Mouse (Mus musculus): Measurements from ENCODE around the gene Atf6b. TPM values are rescaled to one million over a fixed set of nuclear protein-coding genes. Genes with fewer than 3 reads are reported as not detected.

Gene Atf6b
- polyA plus RNA-seq, 1 experiment from 2014 or later: 99.6 TPM

DNA sequence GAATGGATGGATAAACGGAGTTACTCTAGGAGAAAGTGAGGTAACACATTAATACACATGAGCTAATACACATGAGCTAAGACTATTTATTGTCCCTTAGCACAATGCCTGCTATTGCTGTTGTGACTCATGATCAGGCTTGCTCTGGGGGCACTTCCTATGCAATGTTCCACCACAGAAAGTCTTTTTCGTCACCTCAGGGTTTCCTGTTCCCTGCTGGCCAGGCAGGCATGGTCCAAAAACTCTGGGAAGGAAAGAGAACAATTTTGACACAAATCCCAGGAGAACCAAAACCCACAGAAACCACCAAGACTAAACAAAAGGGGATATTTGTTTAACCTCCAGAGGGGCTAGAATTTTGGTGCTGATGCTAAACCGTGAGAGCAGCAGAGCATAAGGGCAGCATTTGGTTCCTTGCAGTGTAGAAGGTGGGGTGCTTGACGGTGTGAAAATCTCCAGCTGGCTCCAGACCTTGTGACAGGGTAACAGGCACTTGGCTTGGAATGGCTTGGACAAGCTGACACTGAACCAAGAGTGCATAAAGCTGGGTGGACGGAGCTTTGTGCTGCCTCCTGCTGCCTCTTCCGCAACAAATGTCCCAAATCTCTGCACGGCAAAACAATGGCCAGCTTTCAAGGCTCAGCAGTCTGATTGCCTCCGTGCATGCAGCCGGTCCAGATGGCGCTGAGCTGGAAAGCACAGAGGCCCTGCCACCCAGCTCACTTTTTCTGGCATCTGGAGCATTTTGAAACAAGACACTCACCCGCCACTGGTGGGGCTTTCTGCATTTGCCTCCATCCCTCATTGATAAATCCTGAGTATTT lies 6.0 kb upstream of the Atf6b start:
- peak; percentile 33 for ATAC-seq (ENCODE audit: low FRiP score, low read depth)
- Histone ChIP-seq H3K9me3 (no peaks in the 10 kb centered on the region), H3K27me3 (peaks cover 7% of the 10 kb centered on the region; the same call in 1 of the 2 replicates), H3K4me1 (peaks cover 25% of the 10 kb centered on the region), H3K4me3 (no peak overlapping the region), H3K27ac (peak overlapping the region; percentile 77), H3K36me3 (no peaks in the 10 kb centered on the region), H3K4me2 (replicated peaks) (peak overlapping the region; percentile 38; the same call in 1 of the 2 replicates), H3K9ac (peak overlapping the region; percentile 51)
- 18% methylated on average over 11 of the region's 11 CpGs for WGBS

DNA sequence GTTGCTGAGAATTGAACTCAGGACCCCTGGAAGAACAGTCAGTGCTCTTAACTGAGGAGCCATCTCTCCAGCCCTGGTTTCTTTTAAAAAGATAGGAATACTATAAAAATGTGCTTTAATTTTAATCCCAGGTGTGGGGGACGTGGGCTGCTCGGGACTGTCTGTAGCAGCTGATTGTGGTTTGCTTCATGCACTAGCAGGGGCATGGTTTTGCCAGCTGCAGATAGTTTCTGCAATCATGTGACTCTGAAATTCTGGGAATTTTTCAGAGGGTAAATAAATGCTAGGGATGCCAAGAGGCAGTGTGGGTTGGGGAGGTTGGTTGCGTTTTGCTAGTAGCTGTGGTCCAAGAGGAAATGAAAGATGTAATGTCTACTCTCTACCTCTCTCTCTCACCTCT lies 5.0 kb upstream of the Atf6b start:
- no peak overlapping the region for H3K4me3 ChIP-seq
- no peak overlapping the region for H3K9ac ChIP-seq
- no peaks in the 10 kb centered on the region for H3K36me3 ChIP-seq
- H3K4me2 ChIP-seq (replicated peaks): no peak overlapping the region
- H3K27me3 ChIP-seq: peaks cover 2% of the 10 kb centered on the region; the same call in 1 of the 2 replicates
- WGBS: 66% methylated on average over 3 of the region's 3 CpGs
- peaks cover 32% of the 10 kb centered on the region for H3K4me1 ChIP-seq
- H3K27ac ChIP-seq: no peak overlapping the region
- H3K9me3 ChIP-seq: no peaks in the 10 kb centered on the region
- no peak for ATAC-seq (ENCODE audit: low FRiP score, low read depth)

DNA sequence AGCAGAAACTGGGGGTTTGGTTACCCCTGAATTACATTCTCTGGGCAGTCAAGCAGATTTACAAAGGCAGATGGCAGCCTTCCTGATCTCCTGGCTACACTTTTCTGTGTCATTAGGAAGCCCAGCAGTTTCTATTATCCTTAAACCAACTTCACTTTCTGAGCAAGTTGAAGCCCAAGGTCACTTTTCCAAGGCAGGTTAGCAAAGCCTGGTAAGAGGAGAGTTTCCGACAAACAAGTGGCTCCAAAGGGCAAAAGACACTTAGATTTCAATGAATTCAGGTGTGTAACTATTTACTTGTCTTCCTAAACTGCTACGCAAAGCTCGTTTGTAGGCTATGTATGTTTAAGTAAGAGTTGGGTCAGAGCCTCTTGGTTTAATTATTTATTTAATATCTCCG lies 3.6 kb upstream of the Atf6b start:
- Histone ChIP-seq H3K9ac (no peak overlapping the region), H3K36me3 (peaks cover under 1% of the 10 kb centered on the region; the same call in 1 of the 2 replicates), H3K9me3 (no peaks in the 10 kb centered on the region), H3K27ac (no peak overlapping the region), H3K27me3 (no peaks in the 10 kb centered on the region), H3K4me3 (no peak overlapping the region), H3K4me1 (peaks cover 41% of the 10 kb centered on the region), H3K4me2 (replicated peaks) (no peak overlapping the region)
- WGBS: 90% methylated on average over 4 of the region's 4 CpGs
- no peak for ATAC-seq (ENCODE audit: low FRiP score, low read depth)

DNA sequence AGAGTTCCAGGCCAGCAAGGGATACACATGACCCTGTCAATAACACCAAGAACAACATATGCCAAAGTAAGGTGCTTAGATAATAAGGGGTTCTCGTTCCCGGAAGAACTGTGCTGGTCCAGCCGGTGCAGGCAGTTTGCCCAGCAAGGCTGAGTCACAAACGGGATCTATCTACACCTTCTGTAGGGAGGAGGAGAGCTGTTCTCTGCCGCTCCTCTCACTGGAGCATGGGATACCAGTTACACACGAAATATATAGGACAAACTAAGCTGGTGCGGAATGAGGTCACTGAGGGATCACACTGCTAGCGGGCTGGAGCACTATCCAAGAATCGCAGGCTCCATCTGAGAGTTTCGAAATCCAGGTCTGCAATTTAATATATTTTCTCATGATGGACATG lies 3.0 kb upstream of the Atf6b start:
- Histone ChIP-seq H3K9me3 (no peaks in the 10 kb centered on the region), H3K4me1 (peaks cover 43% of the 10 kb centered on the region), H3K4me2 (replicated peaks) (no peak overlapping the region), H3K27ac (no peak overlapping the region), H3K36me3 (peaks cover 6% of the 10 kb centered on the region), H3K4me3 (no peak overlapping the region), H3K9ac (no peak overlapping the region), H3K27me3 (no peaks in the 10 kb centered on the region)
- ATAC-seq (ENCODE audit: low FRiP score, low read depth): no peak
- 84% methylated on average over 10 of the region's 10 CpGs for WGBS

DNA sequence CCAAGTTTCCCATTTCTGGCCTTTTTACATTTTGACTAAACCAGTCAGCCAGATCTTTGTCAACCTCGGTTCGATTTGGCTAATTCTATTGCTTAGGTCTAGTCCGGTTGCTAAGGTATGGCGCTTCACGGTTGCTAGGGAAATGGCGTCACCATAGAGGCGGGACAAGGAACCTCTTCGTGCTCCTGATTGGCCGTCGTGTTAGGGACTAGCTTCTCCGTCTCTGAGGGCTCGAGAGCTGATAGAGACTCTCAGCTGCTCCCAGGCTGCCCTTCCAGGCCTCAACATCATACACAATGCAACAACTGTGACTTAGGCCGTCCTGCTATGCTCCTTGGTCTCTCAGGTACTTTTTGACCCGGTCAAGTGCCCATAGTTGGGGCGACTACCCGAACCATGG lies 2.3 kb upstream of the Atf6b start, which contains the start of gene Fkbpl:
TSS of gene Fkbpl (plus strand) at position 157 of the 400 bp plus-strand sequence.
- H3K4me2 ChIP-seq (replicated peaks): peak within 1 kb of the TSS; percentile 81
- ATAC-seq (ENCODE audit: low FRiP score, low read depth): peak; percentile 80

DNA sequence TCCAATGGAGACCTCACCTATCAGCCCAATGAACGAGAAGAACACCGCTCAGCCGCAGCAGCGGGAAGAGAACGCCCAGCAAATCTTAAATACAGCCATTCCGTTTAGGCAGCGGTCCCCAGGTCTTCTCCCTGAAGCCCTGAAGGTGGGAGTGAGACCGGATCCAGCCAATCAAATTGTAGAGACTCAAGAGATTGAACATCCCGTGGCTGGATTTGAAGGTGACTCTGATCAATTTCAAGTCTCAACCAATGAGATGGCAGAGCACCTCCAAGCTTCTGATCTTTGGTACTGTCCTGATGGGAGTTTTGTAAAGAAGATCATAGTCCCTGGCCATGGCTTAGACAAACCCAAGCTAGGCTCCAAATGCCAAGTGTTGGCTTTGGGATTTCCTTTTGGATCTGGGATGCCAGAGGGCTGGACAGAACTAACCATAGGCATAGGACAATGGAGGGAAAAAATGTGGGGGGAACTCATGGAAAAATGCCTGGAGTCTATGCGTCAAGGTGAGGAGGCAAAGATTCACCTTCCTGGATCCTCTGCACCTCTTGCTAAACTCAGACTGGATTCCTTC lies 1.6 kb upstream of the Atf6b start:
- Histone ChIP-seq H3K9ac (peak overlapping the region; percentile 79), H3K9me3 (no peaks in the 10 kb centered on the region), H3K27ac (no peak overlapping the region), H3K36me3 (peaks cover 20% of the 10 kb centered on the region), H3K4me1 (peaks cover 41% of the 10 kb centered on the region), H3K4me2 (replicated peaks) (peak overlapping the region; percentile 81), H3K4me3 (peak overlapping the region; percentile 98), H3K27me3 (no peaks in the 10 kb centered on the region)
- ATAC-seq (ENCODE audit: low FRiP score, low read depth): no peak
- 50% methylated on average over 10 of the region's 10 CpGs for WGBS

More for the DNA sequence above, 2.3 kb upstream of the Atf6b start, which contains the start of gene Fkbpl:
- H3K27me3 ChIP-seq: no peaks in the 10 kb centered on the region
- peaks cover 13% of the 10 kb centered on the region for H3K36me3 ChIP-seq
- H3K9ac ChIP-seq: peak within 1 kb of the TSS; percentile 79
- WGBS: under 1% methylated on average over 16 of the region's 16 CpGs
- H3K4me3 ChIP-seq: peak within 1 kb of the TSS; percentile 98
- H3K9me3 ChIP-seq: no peaks in the 10 kb centered on the region
- peaks cover 43% of the 10 kb centered on the region for H3K4me1 ChIP-seq
- H3K27ac ChIP-seq: no peak within 1 kb of the TSS

DNA sequence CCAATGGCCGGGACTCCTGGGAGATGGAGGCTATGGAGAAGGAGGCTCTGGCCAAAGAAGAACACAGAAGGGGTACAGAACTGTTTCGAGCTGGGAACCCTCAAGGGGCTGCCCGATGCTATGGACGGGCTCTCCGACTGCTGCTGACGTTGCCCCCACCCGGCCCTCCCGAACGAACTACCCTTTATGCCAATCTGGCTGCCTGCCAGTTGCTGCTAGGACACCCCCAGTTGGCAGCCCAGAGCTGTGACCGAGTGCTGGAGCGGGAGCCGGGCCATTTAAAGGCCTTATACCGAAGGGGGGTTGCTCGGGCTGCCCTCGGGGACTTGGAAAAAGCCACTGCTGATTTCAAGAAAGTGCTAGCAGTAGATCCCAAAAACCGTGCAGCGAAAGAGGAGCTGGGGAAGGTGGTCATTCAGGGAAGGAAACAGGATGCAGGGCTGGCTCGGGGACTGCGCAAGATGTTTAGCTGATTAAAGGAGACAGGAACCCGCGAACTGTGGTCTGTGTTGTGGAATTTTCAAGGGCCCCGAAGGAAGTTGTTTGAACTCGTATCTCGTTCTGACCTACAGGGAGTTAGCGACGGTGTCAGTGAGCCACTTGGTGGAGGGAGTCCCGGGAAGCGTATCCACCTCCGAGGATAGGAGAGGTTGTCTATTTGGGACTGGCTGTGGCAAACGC lies 975 bp upstream of the Atf6b start:
- Histone ChIP-seq H3K27ac (no peak overlapping the region), H3K4me3 (peak overlapping the region; percentile 98), H3K4me1 (peaks cover 35% of the 10 kb centered on the region), H3K9me3 (no peaks in the 10 kb centered on the region), H3K27me3 (no peaks in the 10 kb centered on the region), H3K36me3 (peaks cover 27% of the 10 kb centered on the region), H3K9ac (no peak overlapping the region), H3K4me2 (replicated peaks) (peak overlapping the region; percentile 81)
- no peak for ATAC-seq (ENCODE audit: low FRiP score, low read depth)
- WGBS: 89% methylated on average over 30 of the region's 30 CpGs

DNA sequence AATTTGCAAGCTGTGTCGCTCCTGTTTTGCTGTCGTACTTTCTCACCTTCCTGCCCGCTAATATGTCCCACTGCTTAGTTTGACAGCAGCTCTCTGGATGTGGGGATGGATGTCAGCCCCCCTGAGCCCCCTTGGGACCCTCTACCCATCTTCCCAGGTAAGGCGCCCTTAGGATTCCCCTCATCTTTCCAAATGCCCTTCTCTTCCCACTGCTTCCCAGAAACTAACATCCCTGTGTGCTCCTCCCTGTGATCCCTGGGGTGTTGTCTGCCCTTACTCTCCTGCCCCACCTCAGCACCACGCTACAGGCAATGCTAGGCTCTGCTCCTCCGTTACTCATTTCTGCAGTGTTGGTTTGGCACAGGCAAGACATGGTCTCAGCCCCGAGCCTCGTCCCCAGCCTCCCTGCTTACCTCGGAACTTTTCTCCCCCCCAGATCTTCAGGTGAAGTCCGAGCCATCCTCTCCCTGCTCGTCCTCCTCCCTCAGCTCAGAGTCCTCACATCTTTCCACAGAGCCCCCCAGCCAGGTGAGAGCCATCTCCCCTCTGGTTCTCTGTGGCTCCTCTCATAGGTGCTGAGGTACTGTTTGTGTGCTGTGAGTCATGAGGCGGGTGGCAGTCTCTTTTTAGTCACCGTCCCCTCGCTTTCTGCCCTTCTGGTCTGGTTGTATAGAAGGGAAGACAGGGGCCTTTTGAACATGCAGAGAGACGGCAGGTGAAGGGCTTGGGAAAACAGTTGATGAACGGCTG lies 1.4 kb downstream of the Atf6b start:
- no peaks in the 10 kb centered on the region for H3K27me3 ChIP-seq
- 0 out of 2 replicates have a peak overlapping the region, but pooled peaks have one; percentile 89 for H3K9ac ChIP-seq
- 82% methylated on average over 16 of the region's 16 CpGs for WGBS
- peaks cover 50% of the 10 kb centered on the region for H3K36me3 ChIP-seq
- H3K4me1 ChIP-seq: peaks cover 28% of the 10 kb centered on the region
- peak overlapping the region; percentile 98 for H3K4me3 ChIP-seq
- peak overlapping the region; percentile 93 for H3K4me2 ChIP-seq (replicated peaks)
- H3K9me3 ChIP-seq: no peaks in the 10 kb centered on the region
- no peak overlapping the region for H3K27ac ChIP-seq
- no peak for ATAC-seq (ENCODE audit: low FRiP score, low read depth)

DNA sequence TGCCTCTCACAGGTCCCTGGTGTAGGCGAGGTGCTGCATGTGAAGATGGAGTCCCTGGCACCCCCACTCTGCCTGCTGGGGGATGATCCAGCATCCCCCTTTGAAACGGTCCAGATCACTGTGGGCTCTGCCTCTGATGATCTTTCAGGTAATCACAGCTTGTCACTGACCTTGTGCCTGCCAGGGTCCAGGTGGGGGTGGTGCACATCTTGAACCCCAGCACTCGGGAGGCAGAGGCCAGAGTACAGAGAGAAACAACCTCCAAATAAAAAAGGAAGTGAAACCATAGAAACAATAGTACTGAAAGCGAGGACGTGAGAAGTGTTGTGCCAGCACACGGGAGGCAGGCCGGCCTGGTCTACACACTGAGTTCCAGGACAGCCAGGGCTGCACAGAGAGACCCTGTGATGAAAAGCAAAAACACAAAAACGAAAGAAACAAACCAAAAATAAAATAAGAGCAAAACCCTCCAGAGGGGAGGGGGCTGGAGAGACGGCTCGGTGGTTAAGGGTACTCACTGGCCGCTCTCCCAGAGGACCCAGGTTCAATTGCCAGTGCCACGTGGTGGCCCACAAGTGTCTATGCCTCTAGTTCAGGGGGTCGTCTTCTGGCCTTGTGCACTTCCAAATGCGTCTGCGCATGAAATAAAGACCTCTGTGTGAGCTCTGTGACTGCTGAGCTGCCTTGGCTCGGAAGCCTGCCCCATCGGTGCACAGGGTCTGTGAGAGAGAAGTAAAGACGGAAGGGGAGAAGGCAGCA lies 2.3 kb downstream of the Atf6b start:
- H3K36me3 ChIP-seq: peaks cover 58% of the 10 kb centered on the region
- ATAC-seq (ENCODE audit: low FRiP score, low read depth): no peak
- 88% methylated on average over 18 of the region's 18 CpGs for WGBS

DNA sequence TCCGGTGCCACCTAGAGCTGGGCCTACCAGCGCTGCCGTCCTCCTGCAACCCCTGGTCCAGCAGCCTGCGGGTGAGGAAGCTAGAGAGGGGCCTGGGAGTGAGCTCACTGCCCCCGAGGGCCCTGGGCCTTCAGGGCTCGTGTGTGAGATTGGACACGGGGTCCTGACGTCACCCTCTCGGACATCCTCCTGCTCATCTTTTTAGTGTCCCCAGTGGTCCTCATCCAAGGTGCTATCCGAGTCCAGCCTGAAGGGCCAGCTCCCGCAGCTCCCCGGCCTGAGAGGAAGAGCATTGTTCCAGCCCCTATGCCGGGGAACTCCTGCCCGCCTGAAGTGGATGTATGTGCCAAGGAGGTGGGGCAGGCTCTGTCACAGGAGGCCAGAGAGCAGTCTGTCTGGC lies 3.8 kb downstream of the Atf6b start:
- H3K36me3 ChIP-seq: peaks cover 71% of the 10 kb centered on the region
- no peak overlapping the region for H3K4me2 ChIP-seq (replicated peaks)
- no peak overlapping the region for H3K4me3 ChIP-seq
- H3K9ac ChIP-seq: no peak overlapping the region
- no peaks in the 10 kb centered on the region for H3K9me3 ChIP-seq
- H3K4me1 ChIP-seq: peaks cover 28% of the 10 kb centered on the region
- ATAC-seq (ENCODE audit: low FRiP score, low read depth): no peak
- no peaks in the 10 kb centered on the region for H3K27me3 ChIP-seq
- WGBS: 93% methylated on average over 14 of the region's 14 CpGs
- no peak overlapping the region for H3K27ac ChIP-seq

More for the DNA sequence above, 2.3 kb downstream of the Atf6b start:
- Histone ChIP-seq H3K4me3 (no peak overlapping the region), H3K4me1 (peaks cover 28% of the 10 kb centered on the region), H3K9ac (no peak overlapping the region), H3K27me3 (no peaks in the 10 kb centered on the region), H3K27ac (no peak overlapping the region), H3K9me3 (no peaks in the 10 kb centered on the region), H3K4me2 (replicated peaks) (no peak overlapping the region)

All from limb, embryonic 13.5 days (tissue).